Mouse (Mus musculus): ENCODE measurements around the gene Dhx37.
"Not testable (repeated sequence)": the region's sequence is repeated elsewhere in the genome, so short reads cannot be mapped to it uniquely, and the experiment has no call there.

The Dhx37 gene

DNA sequence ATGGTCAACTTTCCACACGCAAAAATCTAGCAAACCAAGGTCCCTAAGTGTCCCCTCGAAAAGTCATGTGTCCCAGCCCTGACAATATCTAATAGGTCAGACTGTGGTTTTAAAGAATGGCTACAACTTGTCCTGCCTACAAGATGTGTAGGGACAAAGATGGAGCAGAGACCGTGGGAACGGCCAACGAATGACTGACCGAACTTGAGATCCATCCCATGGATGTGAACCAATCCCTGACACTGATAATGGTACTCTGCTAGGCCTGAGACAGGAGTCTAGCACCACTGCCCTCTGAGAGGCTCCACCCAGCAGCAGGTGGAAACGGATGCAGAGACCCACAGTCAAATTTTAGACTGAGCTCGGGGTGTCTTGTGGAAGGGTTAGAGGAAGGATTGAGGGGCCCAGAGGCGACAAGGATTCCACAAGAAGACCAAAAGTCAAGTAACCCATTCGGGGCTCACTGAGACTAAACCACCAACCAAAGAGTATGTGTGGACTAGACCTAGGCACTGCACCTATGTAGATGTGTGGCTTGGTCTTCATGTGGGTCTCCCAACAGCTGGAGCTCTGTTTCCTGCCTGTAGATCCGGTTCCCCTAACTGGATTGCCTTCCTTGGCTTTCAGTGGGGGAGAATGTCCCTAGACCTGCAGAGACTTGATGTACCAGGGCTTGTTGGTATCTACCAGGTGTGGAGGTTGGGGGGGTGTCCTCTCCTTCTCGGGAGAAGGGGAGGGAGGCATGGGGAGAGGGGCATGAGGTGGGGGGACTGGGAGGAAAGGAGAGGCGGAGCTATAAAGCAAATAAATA is 26.7 kb downstream of the Dhx37 start:
- no peak for DNase-seq

DNA sequence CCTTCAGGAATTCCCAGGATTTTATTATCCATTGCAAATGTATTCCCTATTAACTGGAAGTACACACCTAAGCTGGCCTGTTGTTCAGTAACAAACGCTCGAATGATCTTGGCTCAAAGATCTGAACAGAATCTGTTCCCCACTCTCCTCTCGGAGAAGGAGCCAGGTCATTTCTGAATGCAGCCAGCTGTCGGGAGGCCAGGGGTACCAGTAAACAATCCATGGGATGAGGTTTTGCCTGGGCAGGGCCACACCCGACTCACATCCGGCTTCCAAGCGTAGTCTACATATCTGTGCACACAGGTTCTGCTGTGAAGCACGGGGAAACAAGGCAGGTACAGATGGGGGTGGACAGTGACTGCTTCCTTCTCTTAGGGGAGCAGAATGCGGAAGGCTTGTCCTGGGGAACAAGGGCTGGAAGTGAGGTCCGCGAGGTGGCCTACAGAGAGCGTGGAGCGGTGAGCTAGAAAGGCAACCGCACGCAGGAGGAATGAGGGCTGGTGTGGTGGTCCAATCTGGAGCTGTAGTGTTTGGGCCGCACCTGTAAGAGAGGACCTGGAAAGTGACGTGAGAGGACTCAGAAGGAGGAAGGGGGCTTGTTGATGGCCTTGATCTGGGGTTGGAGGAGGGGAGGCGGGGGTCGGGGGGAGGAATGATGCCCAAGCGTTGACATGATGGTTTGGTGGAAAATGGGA is 27.5 kb downstream of the Dhx37 start:
- no peak for DNase-seq

DNA sequence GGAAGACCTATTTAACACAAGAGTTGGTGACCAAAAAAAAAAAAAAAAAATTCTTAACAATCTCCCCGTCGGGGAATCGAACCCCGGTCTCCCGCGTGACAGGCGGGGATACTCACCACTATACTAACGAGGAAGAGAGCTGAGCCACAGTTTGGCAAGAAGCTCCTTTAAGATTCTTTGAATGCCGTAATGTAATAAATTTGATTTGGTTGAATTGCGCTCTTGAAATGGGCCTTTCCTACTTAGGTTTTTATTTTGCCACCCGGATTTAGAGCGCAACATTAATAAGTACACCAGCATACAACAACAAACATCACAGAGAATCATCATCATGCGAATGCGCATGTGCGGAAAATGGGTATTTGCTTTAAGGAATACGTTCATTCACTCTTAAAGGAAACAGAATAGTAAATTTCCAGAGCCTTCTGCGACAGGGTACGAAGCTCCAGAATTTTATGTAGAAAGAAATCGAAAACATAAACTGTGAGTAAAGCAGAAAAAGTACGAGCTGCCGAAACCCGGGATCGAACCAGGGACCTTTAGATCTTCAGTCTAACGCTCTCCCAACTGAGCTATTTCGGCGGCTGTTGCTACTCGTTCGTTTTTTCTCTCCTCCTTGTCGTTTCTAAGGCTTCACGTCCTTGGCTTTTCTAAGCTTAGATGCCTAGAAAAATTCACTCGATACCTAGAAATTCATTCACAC is 28.2 kb downstream of the Dhx37 start:
- peak; percentile 95 for DNase-seq

DNA sequence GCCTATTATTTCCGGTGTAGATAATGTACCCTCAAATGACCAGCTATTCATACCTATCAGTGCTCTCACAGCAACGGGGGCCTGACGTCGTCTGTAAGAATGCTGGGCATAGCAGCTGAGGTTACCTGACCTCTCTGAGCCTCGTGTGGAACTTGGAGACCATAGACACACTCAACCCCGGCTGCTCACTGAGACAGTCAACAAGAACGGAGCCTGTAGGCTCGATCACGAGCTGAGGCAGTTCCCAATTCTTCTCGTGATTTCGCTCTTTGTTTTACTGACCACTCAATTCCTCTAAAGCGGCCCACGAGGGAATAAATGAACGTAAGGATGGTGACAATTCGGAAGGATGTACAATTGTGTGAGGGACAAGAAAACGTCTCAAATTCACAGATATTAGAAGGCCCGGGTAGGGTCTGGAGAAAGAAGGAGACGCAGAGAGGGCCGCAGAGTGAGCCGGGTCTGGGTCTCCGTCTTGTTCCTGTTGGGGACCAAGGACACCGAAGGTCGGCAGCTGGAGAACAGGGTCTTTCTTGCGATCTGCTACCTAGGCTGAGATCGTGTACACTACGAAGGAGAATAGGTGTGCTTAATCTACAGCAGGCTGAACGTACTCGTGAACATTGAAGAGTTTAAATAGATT is 28.9 kb downstream of the Dhx37 start:
- peak; percentile 78 for DNase-seq

DNA sequence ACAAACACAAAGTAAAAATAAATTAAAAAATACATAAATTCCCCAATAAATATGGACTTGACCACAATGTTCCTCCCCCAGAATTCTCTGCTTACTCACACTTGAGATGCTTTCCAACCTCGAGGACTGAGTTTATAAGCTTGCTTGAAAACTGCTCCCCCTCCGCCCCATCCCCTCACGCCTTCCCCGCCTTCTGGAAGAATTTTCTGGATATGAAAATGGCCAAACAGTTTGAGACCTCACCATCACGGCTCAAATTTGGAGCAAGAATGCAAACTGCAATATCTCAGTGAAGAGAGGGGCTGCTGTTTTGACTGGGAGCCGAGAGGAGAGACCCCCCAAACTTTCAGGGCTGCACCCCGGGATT is 29.4 kb downstream of the Dhx37 start:
- DNase-seq: peak; percentile 61

DNA sequence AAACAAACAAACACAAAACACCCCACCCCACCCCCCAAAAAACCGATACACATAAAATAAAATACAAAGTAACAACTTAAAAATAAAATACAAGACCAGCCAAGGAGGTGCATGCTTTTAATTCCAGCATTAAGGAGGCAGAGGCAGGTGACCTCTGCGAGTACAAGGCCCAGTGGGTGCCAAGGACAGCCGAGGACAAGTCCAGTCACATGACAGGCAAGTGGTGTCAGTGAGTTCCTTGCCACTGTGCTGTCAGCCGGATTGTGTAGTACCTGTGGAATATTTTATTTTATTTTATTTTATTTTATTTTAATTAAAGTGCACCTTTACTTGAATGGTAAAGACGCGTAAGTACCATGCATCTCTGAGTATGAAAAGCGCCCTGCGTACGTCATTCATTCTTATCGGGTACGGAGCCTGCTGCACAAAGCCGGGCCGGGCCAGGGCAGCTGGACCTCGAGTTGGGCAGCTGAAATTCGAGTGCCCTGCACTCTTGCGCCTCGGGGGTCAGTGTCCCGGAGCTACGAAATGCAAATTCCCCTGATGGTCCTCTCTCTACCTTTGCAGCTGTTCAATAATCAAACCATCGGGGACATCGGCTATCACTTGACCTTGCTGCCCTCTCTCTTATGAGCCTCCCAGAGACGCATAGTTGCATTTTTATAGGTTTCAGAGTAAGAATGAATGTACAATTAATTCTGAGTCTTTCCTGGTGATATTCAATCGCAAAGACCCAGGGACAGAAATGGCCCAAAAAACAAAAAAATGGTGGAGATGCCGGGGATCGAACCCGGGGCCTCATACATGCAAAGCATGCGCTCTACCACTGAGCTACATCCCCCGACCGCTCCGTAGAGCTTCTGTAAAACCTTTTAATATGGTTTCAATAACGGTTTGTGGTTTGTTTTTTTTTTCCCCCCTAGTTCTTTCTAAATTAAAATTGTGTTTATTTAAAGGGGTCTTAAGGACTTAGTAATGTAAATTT is 30.1 kb downstream of the Dhx37 start:
- peak; percentile 82 for DNase-seq

DNA sequence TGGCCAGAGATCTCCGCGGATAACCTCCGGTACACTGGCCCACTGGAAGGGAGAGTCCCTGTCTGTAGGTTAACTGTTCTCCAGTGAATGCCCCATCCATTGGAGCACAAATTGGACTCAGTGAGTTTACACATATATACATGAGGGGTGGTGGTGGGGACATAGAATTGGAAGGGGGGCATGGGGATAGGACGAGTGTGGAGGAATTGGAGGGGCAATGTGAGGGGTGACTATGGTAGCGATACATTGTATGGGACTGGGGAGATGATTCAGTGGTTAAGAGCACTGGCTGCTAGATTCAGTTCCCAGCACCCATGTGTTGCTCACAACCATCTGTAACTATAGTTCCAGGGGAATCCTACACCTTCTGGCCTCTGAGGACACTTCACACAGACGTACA is 30.9 kb downstream of the Dhx37 start:
- no peak for DNase-seq

DNA sequence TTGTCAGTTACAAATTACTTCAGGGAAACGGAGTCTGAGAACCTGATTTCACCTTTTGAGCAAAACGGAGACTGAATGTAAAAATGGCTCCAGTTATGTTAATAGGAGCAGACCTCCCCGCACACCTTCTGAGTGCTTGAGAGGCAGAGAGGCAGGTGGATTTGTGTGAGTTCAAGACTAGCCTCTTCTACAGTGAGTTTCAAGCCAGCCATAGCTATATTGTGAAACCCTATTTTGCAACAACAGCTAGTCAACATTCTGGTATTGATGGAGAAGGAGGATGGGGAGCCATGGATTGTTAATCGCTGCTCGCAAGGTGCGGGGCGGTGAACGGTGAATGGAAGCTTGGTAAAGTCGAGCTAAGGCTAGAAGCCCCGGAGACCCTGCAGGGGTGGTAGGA is 31.4 kb downstream of the Dhx37 start:
- no peak for DNase-seq

DNA sequence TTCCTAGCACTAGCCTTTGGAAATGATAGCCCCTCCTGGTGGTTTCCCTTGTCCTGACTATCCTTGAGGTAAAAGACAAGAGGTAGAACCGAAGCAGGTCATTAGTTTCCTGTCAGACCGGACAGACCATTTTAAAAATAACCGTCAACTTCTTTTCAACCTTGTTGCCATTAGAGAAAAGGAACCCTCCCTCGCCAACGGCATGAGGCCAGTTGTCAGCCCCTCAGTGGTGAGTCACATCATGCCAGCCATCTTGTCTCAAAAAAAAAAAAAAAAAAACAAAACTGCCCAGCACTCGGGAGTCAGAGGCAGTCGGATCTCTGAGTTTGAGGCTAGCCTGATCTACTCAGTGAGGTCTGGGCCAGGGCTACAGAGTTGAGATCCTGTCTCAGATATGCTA is 33.0 kb downstream of the Dhx37 start:
- no peak for DNase-seq

DNA sequence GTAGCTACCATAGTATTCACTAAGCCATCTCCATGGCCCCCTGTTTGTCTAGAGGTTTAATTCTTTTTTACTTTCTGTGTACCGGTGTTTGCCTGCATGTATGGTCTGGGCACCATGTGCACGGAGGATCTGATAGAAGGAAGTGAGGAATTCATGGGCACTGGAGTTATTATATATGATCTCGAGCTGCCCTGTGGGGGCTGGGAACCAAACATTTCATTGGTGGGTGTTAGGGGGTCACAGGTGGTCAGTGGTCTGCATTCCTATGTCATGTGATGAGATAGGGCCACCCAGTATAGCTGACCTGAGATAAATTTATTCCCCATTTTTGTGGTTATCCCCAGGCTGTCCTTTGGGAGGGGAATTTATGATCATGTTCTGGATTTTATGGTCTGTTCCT is 38.9 kb downstream of the Dhx37 start:
- DNase-seq: no peak

DNA sequence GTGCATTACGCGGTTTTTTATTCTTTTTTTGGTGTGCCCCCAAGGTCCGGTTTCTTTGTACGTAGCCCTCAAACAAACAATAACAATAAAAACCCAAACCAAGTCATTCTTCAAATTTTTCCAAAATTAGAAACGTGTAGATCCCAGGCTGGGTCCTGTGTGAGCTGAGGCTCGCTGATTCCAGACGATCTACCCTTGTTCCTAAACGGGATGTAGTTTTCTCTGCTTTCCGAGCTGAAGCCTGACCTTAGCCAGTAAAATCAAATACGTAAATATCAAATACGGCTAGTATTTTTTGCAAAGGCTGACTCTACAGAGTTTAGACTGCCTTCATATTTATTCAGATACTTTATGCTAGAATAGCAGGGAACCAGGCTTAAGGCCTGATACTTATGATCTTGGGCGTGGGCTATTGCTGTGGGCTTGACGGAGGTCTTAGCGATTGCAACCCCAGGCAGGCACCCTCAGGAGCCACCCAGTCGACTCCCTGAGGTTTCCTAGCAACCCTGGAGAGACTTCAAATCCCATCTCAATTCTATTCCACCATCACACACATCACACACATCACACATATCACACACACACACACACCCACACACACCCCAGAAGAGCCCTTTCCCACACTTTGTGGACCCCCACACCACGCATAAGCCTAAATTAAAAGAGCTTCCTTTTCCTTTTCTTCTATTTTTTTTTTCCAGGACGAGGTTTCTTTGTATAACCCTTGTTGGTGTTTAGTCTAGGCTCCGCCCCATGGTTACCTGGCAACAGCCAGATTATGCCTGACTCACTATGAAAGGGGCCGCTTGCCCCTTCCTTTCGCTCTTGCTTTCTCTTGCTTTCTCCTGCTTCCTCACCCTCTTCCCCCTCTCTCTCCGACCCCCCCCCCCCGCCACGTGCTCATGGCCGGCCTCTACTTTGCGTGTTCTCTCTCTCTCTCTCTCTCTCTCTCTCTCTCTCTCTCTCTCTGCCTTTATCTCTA is 40.0 kb downstream of the Dhx37 start:
- peak; percentile 94 for DNase-seq

DNA sequence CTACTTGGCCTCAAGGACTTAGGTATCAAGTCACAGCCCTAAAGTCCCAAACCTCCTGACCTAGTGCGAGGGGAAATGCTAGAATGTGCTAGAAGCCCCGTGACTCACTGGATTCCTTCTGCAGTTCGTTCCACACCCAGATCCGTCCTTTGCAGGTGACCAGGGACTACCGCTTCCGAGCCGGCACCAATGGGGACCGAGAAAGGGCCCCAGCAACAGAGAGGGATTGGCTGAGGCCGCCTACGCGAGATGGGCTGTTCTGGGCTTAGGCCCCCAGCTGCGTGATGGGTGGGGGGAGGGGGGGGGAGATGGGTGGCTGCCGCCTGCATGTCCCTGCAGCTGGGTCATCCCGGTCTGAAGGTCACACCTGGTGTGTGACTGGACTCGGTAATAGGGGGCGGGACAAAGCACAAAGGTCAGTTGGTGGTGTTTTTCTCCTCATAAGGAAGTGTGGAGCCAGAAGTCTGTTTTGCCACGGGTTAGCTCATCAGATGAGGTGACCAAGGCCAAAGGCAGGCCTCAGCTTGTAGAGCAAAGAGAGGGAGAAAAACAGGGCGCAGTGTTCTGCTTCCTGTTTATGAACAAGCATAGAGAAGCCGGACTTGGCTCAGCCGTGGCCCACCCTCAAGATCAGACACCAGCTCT is 40.8 kb downstream of the Dhx37 start:
- DNase-seq: peak; percentile 98

DNA sequence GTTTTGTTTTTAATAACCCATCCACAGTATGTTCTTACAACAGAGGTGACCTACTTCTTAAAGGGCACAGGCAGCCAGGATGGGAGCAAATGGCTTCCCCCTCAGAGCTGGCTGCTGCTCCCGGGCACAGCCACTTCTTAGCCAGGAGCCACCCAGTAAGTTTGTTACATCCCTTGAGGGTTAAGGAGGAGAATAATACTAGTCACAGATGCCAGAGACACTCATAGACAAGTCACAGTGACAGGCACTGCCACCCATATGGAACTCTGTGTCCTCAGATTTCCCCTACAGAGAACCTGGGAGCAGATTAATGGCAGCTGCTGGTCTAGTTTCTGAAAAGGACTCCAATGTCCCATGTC is 41.3 kb downstream of the Dhx37 start:
- DNase-seq: no peak

DNA sequence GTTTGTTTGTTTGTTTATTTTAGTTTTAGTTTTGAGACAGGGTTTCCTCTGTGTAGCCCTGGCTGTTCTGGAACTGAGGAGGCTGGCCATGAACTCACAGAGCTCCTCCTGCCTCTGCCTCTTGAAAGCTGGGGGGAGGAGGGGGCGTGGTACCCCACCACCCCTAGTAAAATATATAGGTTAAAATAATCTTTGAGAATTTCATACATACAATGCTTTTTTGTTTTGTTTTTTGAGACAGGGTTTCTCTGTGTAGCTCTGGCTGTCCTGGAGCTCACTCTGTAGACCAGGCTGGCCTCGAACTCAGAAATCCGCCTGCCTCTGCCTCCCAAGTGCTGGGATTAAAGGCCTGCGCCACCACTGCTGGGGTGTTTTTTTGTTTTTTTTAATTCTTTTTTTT is 41.7 kb downstream of the Dhx37 start:
- not testable (repeated sequence) for DNase-seq

DNA sequence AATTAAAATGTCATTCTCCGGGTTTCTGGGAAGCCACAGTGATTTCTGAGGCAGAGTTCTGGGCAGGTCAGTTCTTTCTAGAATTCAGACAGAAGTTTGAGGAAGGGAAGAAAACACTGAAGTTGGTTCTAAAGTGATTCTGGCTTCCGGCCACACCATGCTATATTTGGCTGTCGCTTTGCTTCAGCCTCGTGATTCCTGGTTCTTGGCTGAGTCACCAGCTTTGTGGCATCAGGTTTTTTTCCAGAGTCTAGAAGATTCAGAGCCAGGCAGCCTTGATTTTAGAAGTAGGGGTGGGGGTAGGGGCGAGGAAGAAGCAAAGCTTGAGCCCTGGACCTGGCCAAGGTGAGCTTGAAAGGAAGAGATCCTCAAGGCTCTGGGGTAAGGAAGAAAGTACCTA is 42.3 kb downstream of the Dhx37 start:
- DNase-seq: no peak

DNA sequence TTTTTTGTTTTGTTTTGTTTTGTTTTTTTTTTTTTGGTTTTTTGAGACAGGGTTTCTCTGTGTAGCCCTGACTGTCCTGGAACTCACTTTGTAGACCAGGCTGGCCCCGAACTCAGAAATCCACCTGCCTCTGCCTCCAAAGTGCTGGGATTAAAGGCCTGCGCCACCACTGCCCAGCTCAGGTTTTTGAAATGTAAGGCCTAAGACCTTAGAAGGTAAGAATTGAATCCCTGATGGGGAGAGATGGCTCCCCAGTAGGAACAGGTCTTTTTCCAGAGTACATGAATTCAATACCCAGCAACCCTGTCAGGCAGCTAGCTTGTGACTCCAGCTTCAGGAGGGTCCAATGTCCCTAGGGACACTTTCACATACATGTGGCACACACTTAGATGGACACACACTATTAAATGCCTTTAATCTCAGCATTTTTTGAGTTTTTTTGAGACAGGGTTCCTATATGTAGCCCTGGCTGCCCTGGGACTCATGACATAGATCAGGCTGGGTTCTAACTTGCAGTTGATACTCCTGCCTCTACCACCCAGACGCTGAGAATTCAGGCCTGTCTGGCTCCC is 42.9 kb downstream of the Dhx37 start:
- no peak for DNase-seq

DNA sequence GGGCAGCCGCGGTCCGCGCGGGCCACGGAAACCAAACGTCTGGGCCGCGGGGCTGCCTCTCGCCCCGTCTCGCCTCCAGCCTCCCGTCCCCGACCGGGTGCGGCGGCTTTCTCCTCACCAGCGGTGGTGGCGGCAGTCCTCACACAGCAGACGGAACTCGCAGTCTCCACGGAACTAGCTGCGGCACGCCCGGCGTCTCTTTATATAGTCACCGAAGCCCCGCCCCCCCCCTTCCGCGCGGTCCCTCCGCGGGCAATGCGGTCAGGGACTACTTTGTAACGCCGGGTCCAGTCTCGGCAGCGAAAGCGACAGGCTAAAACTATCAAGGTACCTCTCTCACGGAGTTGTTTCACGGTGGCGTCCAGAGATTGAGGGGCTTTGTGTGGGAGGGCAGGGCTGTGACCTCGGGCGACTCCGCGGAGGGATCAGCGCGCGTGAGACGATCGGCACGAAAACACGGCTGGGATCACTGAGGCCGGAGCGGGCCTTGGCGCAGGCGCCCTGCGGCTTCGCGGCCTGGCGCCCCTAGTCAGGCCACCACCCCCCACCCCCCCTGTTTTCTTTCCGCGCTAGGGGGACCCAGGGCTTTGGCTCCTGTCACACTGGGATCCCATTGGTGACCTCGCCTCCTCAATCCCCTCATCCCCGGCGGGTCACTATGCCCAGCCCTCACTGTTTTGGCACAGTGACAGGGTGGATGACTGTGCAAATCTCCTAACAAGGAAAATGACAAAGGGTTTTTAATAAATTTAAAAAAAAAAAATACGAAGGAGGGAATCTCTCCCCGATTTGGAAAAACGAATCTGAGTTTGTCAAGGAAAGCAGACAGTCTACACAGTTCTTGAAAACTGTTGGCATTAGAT is 44.1 kb downstream of the Dhx37 start, which contains the start of gene Ubc:
Ubc (minus strand) TSS at position 624 of the 863 bp plus-strand sequence.
- peak; percentile 96 for DNase-seq

DNA sequence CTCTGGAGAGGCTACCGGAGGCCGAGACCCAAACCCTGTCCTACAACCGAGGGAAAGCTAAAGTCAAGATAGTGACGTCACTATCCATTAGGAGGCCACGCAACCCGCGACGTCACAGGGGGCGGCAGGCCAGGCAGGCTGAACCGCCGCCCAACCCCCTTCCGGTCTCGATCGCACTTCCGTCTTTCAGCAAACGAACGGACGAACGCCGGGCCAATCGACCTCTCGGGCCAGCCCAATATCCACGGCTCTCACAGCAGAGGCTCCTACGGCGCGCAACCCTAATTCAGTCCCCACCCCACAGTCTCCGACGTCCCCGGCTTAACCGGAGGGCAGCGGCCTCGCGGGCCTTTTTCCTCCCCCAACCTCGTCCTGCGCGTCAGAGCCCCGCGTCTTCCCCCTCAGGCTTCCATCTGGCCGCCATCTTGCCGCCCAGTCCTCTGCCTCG is 44.8 kb downstream of the Dhx37 start, which contains the start of gene Gm10382:
Gm10382 (plus strand) TSS at position 192 of the 448 bp plus-strand sequence.
- peak; percentile 85 for DNase-seq

Data from retina, postnatal 1 day (tissue).